Mouse (Mus musculus): ENCODE measurements around the gene Med13l. TPM values are rescaled to one million over a fixed set of nuclear protein-coding genes. Genes with fewer than 3 reads are reported as not detected.

The Med13l gene
- polyA plus RNA-seq, 1 experiment from 2014 or later: 9.3 TPM

DNA sequence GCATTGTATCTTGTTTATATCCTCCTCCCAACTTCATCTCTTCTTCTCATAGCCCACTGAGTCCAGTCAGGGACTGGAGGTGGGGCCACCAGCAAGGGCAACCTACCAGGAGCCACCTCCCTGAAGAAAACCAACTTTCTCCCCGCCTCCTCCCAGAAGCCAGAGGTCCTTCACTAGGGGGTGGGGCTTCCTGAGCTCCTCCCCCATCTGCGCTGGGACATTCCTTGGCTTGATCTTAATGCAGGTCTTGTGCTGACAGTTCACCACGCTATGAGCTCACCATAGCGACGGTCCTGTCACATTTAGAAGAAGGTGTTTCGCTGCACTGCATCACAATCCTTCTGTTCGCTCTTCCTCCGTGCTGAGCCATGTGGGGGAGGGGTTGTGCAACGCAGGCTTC, 229.3 kb downstream of the Med13l start:
- WGBS: 74% methylated on average over 9 of the region's 9 CpGs

DNA sequence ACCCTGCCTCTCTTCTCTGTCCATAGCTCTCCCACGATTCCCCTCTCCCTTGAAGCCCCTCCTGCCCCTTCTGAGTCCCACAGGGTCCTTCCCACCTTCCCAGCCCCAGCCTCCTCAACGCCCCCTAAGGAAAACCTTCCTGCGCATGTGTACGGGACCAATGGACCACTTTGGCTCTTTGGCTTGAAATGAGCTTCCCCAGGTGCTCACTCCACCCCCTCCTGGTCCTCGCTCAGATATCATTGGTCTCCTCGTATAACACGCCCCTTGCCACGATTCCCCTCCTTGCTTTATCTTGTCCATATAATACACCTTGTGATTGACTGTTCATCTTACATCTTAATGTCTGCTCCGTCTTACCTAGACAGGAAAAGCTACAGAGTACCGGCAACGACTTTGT, 237.3 kb downstream of the Med13l start:
- Histone ChIP-seq H3K27ac (no peak overlapping the region), H3K9me3 (no peaks in the 10 kb centered on the region), H3K36me3 (no peaks in the 10 kb centered on the region), H3K4me2 (no peak overlapping the region), H3K4me1 (no peaks in the 10 kb centered on the region), H3K4me3 (no peak overlapping the region), H3K27me3 (no peaks in the 10 kb centered on the region), H3K9ac (no peak overlapping the region)
- ATAC-seq (ENCODE audit: borderline replicate concordance, extremely low read depth, low FRiP score, low TSS enrichment): no peak
- 89% methylated on average over 11 of the region's 11 CpGs for WGBS

More for the DNA sequence above, 229.3 kb downstream of the Med13l start:
- no peaks in the 10 kb centered on the region for H3K27me3 ChIP-seq
- no peak overlapping the region for H3K4me2 ChIP-seq
- H3K27ac ChIP-seq: no peak overlapping the region
- no peak for ATAC-seq (ENCODE audit: borderline replicate concordance, extremely low read depth, low FRiP score, low TSS enrichment)
- H3K4me3 ChIP-seq: no peak overlapping the region
- H3K4me1 ChIP-seq: no peaks in the 10 kb centered on the region
- H3K9ac ChIP-seq: no peak overlapping the region
- no peaks in the 10 kb centered on the region for H3K9me3 ChIP-seq
- H3K36me3 ChIP-seq: no peaks in the 10 kb centered on the region

DNA sequence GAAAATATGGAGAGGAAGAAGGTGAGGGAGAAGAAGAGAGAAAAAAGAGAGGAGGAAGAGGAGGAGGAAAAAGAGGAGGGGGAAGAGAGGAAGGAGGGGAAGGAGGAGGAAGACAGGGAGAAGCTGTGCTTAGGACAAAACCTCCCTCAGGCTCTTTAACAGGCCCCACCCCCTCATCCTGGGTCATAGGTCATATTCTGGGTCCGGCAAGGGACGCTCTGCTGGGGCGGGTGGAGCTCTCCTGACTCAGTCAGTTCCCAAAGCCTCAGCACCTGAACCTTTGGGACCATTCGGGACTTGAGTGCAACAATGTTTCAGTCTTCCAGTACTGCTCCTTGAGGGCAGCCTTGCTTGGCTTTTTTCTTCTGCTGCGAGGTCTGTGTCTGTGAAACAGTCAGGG, 241.1 kb downstream of the Med13l start:
- no peak overlapping the region for H3K4me2 ChIP-seq

DNA sequence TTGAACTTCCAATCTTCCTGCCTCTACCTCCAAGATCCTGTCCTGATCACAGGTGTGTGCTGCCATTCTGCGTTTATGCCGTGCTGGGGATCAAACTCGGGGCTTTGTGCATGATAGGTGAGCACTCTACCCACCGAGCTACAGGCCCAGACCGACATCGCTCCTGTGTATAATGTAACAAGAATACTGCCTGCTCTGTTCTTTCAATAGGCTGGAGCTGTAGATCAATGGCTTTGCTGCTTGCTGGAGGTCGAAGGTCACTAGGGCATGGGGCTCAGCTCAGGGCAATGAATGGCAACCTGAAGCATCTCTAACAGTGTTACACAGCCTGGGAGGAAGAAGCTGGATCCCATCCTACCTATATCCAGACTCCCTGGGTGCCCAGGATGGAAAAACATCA, 241.6 kb downstream of the Med13l start:
- Histone ChIP-seq H3K36me3 (no peaks in the 10 kb centered on the region), H3K4me1 (no peaks in the 10 kb centered on the region), H3K9me3 (no peaks in the 10 kb centered on the region), H3K4me2 (no peak overlapping the region), H3K27me3 (no peaks in the 10 kb centered on the region), H3K27ac (no peak overlapping the region), H3K4me3 (no peak overlapping the region), H3K9ac (no peak overlapping the region)
- WGBS: 83% methylated on average over 7 of the region's 7 CpGs
- ATAC-seq (ENCODE audit: borderline replicate concordance, extremely low read depth, low FRiP score, low TSS enrichment): no peak

More for the DNA sequence above, 241.1 kb downstream of the Med13l start:
- H3K9me3 ChIP-seq: no peaks in the 10 kb centered on the region
- no peaks in the 10 kb centered on the region for H3K27me3 ChIP-seq
- H3K4me1 ChIP-seq: no peaks in the 10 kb centered on the region
- no peak overlapping the region for H3K9ac ChIP-seq
- H3K27ac ChIP-seq: no peak overlapping the region
- H3K36me3 ChIP-seq: no peaks in the 10 kb centered on the region
- no peak overlapping the region for H3K4me3 ChIP-seq
- WGBS: 38% methylated on average over 5 of the region's 5 CpGs
- no peak for ATAC-seq (ENCODE audit: borderline replicate concordance, extremely low read depth, low FRiP score, low TSS enrichment)

DNA sequence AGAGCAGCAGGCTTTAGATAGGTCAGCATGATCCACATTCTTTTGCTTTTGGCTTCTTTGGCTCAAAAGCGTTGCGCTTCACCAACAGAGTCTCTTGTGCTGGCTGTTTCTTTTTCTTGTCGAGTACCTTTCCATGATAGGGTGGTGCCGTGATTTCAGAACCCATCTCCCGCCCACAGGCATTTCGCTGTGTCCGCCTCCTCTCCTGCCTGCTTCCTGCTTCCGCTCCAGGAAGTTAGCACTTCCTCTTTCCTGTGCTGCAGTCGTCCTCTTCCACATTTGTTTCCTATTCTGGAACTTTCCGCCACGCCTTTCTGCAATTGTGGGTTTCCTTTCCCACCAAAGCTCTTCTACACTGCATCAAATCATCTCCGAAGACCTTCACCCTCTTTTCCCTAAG, 248.5 kb downstream of the Med13l start:
- no peak overlapping the region for H3K27ac ChIP-seq
- no peak overlapping the region for H3K4me3 ChIP-seq
- 68% methylated on average over 12 of the region's 12 CpGs for WGBS
- no peak for ATAC-seq (ENCODE audit: borderline replicate concordance, extremely low read depth, low FRiP score, low TSS enrichment)
- no peaks in the 10 kb centered on the region for H3K9me3 ChIP-seq
- H3K4me1 ChIP-seq: no peaks in the 10 kb centered on the region
- H3K27me3 ChIP-seq: no peaks in the 10 kb centered on the region
- H3K4me2 ChIP-seq: no peak overlapping the region
- H3K9ac ChIP-seq: no peak overlapping the region
- H3K36me3 ChIP-seq: no peaks in the 10 kb centered on the region

DNA sequence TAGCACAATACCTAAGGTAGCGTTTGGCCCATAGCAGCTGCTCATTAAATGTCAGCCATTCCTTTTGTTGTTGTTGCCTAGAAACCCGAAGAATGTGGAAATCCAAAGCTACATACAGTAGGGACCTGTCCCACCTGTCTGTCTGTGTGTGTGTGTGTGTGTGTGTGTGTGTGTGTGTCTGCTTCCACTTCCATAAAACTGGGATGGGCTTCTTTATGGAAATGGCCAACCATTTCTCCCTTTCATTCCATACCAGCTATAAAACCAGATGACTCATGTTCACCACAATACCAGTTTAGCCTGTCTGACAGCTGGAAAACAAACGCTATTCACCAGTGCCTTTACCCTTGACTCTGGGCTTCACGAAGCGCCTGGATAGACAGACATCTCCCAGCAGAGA, 249.1 kb downstream of the Med13l start:
- WGBS: 63% methylated on average over 5 of the region's 5 CpGs
- no peak for ATAC-seq (ENCODE audit: borderline replicate concordance, extremely low read depth, low FRiP score, low TSS enrichment)
- Histone ChIP-seq H3K4me1 (no peaks in the 10 kb centered on the region), H3K27me3 (no peaks in the 10 kb centered on the region), H3K9me3 (no peaks in the 10 kb centered on the region), H3K36me3 (no peaks in the 10 kb centered on the region), H3K4me3 (no peak overlapping the region), H3K27ac (no peak overlapping the region), H3K9ac (no peak overlapping the region), H3K4me2 (no peak overlapping the region)

DNA sequence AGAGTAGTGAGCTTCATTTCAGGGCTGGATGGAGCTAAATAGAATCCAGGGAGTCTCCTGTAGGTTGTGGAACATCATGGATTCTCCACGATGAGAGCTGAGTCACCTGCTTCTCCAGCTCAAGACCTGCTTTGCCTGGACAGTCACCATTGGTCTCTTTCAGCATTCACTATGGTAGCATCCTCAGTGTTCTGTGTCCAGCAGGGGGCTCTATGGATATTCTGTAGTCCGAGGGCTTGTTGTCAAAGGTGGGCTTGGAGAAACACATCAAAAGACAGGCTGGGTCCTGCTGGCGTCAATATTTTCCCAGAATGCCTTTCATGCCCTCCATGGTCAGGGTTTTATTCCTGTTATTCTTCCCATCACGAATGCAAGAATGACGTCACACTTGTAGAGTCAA, 251.2 kb downstream of the Med13l start:
- Histone ChIP-seq H3K9me3 (no peaks in the 10 kb centered on the region), H3K4me3 (no peak overlapping the region), H3K9ac (no peak overlapping the region), H3K4me1 (no peaks in the 10 kb centered on the region), H3K27me3 (no peaks in the 10 kb centered on the region; the same call in 1 of the 2 replicates), H3K36me3 (no peaks in the 10 kb centered on the region), H3K27ac (no peak overlapping the region), H3K4me2 (no peak overlapping the region)
- no peak for ATAC-seq (ENCODE audit: borderline replicate concordance, extremely low read depth, low FRiP score, low TSS enrichment)
- 40% methylated on average over 5 of the region's 5 CpGs for whole genome bisulfite sequencing

DNA sequence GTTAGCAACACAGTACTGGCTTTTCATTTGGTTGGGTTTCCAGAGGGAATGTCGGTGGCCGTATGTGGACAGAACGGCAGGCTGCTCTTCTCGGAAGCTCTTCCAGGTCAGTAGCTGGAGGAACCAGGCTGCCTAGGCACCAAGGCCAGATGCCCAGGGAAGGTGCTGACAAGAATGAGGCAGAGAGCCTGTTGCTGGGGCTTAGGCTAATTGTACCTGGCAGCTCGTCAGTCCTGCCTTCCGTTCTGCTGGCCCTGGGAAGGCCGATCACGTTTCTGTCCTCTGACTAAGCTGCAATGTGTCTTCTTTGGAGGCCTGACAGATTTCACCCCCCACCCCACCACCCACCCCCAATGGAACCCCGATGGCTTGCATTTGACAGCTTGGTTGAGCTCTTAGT, 251.9 kb downstream of the Med13l start:
- H3K4me2 ChIP-seq: no peak overlapping the region
- H3K9ac ChIP-seq: no peak overlapping the region
- ATAC-seq (ENCODE audit: borderline replicate concordance, extremely low read depth, low FRiP score, low TSS enrichment): no peak
- H3K27ac ChIP-seq: no peak overlapping the region
- no peaks in the 10 kb centered on the region for H3K4me1 ChIP-seq
- no peaks in the 10 kb centered on the region for H3K36me3 ChIP-seq
- WGBS: 57% methylated on average over 9 of the region's 9 CpGs
- no peaks in the 10 kb centered on the region; the same call in 1 of the 2 replicates for H3K27me3 ChIP-seq
- H3K9me3 ChIP-seq: no peaks in the 10 kb centered on the region
- H3K4me3 ChIP-seq: no peak overlapping the region

DNA sequence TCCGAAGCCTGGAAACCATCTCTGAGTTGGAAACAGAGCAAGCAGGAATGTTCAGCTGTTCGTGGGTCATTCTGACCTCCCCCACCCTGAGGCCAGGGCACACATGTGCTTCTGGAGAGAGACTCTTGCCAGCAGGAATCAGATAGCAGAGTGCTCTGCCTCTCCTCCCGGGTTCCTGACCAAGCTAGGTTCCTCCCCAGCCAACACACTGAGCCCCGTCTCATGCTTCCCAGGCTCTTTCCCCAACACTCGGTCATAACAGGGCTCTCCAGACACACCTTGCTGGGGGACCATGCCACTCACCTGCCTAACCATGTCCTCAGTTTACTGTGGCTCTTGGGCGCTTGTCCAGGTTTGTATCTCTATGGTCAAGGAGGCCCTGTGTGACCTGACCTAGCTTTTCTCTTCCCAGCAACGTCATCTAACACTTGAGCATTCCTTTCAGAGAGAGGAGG, 252.5 kb downstream of the Med13l start:
- no peak overlapping the region for H3K4me3 ChIP-seq
- no peaks in the 10 kb centered on the region; the same call in 1 of the 2 replicates for H3K27me3 ChIP-seq
- no peak overlapping the region for H3K27ac ChIP-seq
- no peaks in the 10 kb centered on the region for H3K4me1 ChIP-seq
- no peaks in the 10 kb centered on the region for H3K36me3 ChIP-seq
- ATAC-seq (ENCODE audit: borderline replicate concordance, extremely low read depth, low FRiP score, low TSS enrichment): no peak
- H3K4me2 ChIP-seq: no peak overlapping the region
- H3K9me3 ChIP-seq: no peaks in the 10 kb centered on the region
- no peak overlapping the region for H3K9ac ChIP-seq
- 42% methylated on average over 7 of the region's 7 CpGs for WGBS

DNA sequence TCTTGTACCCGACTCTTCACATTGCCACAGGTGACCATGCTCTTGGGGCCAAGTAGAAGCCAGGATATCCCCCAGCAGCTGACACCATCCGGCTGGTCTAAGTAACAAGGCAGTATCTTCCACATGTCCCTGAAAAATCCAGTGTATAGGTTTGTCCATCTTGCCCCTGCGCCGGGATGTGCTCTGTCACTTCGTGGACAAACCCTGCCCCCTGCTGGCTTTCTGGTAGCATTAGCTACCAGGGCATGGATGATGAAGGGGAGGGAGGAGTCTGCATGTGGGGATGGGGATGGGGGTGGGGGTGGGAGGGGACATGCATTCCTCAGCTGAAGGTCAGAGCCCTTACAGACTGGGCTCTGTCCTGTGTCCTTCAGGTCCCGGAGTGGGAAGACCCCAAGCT, 253.6 kb downstream of the Med13l start:
- no peak overlapping the region for H3K4me2 ChIP-seq
- no peak overlapping the region for H3K27ac ChIP-seq
- H3K9me3 ChIP-seq: no peaks in the 10 kb centered on the region
- no peak overlapping the region for H3K9ac ChIP-seq
- H3K4me1 ChIP-seq: no peaks in the 10 kb centered on the region
- 48% methylated on average over 6 of the region's 6 CpGs for WGBS
- no peaks in the 10 kb centered on the region for H3K36me3 ChIP-seq
- peak; percentile 46; the same call in 1 of the 2 replicates for ATAC-seq (ENCODE audit: borderline replicate concordance, extremely low read depth, low FRiP score, low TSS enrichment)
- H3K27me3 ChIP-seq: no peaks in the 10 kb centered on the region; the same call in 1 of the 2 replicates
- no peak overlapping the region for H3K4me3 ChIP-seq

All from lung, embryonic 15.5 days (tissue).